Comparison of ENCODE assay signal across 8 mouse cellular contexts in the genomic region with DNA sequence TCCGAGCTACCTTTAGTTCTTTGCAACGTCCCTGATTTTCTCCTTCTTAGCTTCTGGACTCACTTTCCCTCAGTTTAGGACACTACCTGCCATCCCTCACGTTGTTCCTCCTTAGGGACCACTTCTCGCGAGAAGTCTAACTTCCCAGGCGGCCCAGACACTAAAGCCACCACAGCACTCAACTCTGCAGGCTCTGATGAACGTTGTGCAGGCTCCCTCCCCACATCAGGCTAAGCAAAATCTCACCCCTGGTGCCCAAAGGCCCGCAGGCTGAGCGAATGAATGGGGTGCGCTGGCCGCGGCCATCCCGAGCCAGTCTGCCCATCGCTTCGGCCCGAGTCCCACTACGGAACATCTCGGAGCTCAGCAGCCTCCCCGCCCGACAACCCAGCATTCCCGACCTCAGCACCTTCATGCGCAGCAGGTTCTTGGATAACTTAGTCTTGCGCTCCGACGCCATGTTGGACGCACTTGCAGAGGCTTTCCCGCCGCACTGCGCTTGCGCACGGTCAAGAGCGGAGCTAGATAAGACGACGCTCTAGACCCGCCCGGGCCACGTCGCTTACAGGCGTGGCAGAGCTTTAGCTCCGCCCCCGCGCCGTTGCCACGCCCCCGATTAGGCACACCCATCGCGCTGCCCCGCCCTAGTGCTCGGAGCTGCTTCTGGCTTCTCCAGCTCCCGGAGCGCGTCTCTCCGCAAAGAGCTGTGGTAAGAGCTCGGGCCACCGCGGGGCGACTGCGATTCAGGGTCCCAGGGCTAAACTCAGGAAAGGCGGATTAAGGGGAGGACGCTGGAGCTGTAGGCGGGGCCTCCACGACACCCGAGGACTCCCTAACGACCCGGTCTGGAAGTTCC. TPM values are rescaled to one million over a fixed set of nuclear protein-coding genes. Genes with fewer than 3 reads are reported as not detected.
DNase-seq lines count a peak whose midpoint lies in the region; ATAC-seq and TF ChIP-seq lines count a peak whose summit lies in the region.

A gene (minus strand): TSS at position 501 of the 856 bp plus-strand sequence.

- H3K9me3 ChIP-seq in CH12.LX (replicated peaks; ENCODE audit: low read length), result no peaks in the 10 kb centered on the region
- no peaks in the 10 kb centered on the region for H3K9me3 ChIP-seq in forebrain, embryonic 11.5 days (ENCODE audit: control insufficient read depth, low read length)
- H3K9me3 ChIP-seq in heart, embryonic 16.5 days (replicated peaks; ENCODE audit: control insufficient read depth, low read length), result no peaks in the 10 kb centered on the region
- H3K9me3 ChIP-seq in liver, embryonic 15.5 days (replicated peaks), result no peaks in the 10 kb centered on the region
- H3K9me3 ChIP-seq in neural tube, embryonic 12.5 days, result no peaks in the 10 kb centered on the region

- peak within 1 kb of the TSS; percentile 92 for H3K9ac ChIP-seq in CH12.LX (ENCODE audit: insufficient read depth, low read depth)
- H3K9ac ChIP-seq in forebrain, embryonic 11.5 days (ENCODE audit: low read length), result peak within 1 kb of the TSS; percentile 89
- peak within 1 kb of the TSS; percentile 90 for H3K9ac ChIP-seq in heart, embryonic 16.5 days (ENCODE audit: low read length)
- H3K9ac ChIP-seq in liver, embryonic 15.5 days, result peak within 1 kb of the TSS; percentile 79
- peak within 1 kb of the TSS; percentile 73 for H3K9ac ChIP-seq in neural tube, embryonic 12.5 days

- in situ Hi-C loops in CH12.LX (cut with MboI; ENCODE audit: low pct_ligation_motif_present, low pct_unique_long_range_greater_than_20kb, low sequenced_read_pairs), result no loop called here

- ATAC-seq in forebrain, embryonic 11.5 days (replicated peaks; ENCODE audit: low FRiP score), result peak; percentile 99
- peak; percentile 98 for ATAC-seq in heart, embryonic 16.5 days (replicated peaks; ENCODE audit: extremely low read depth, insufficient read depth, low FRiP score)
- ATAC-seq in liver, embryonic 15.5 days (ENCODE audit: insufficient read depth), result peak; percentile 95
- ATAC-seq in neural tube, embryonic 12.5 days (ENCODE audit: low FRiP score, low read depth), result peak; percentile 98

- peak in 1 of 2 experiments; percentile 37; a peak in 1 of 4 replicates for TF ChIP-seq CTCF in CH12.LX (conservative IDR thresholded peaks at IDR 0.05 in 1 of 2, IDR thresholded peaks at IDR 0.05 in 1 of 2; ENCODE audit: low read depth in 2 of 2, low read length in 2 of 2)

- peak; percentile 93 for TF ChIP-seq POLR2A in CH12.LX (IDR thresholded peaks at IDR 0.05; ENCODE audit: low read depth, low read length)

- H3K4me1 ChIP-seq in CH12.LX (ENCODE audit: control insufficient read depth in 1 of 2, insufficient read depth in 2 of 2), result peaks cover 3 to 24% of the 10 kb centered on the region in 2 experiments; a peak in 2 of 4 replicates
- H3K4me1 ChIP-seq in forebrain, embryonic 11.5 days (replicated peaks; ENCODE audit: control insufficient read depth, insufficient read depth, low read length), result peaks cover 4% of the 10 kb centered on the region; the same call in 1 of the 2 replicates
- H3K4me1 ChIP-seq in heart, embryonic 16.5 days (ENCODE audit: control insufficient read depth, insufficient read depth, low read length), result peaks cover 16% of the 10 kb centered on the region
- peaks cover 31% of the 10 kb centered on the region for H3K4me1 ChIP-seq in liver, embryonic 15.5 days (replicated peaks)
- peaks cover 18% of the 10 kb centered on the region; the same call in 1 of the 2 replicates for H3K4me1 ChIP-seq in neural tube, embryonic 12.5 days

- H3K27ac ChIP-seq in CH12.LX (ENCODE audit: insufficient read depth, low read depth), result peak within 1 kb of the TSS; percentile 72
- peak within 1 kb of the TSS; percentile 82 for H3K27ac ChIP-seq in forebrain, embryonic 11.5 days (ENCODE audit: low read depth, low read length)
- peak within 1 kb of the TSS; percentile 94 for H3K27ac ChIP-seq in heart, embryonic 16.5 days (ENCODE audit: low read length)
- peak within 1 kb of the TSS; percentile 86 for H3K27ac ChIP-seq in liver, embryonic 15.5 days (replicated peaks)
- H3K27ac ChIP-seq in neural tube, embryonic 12.5 days, result no peak within 1 kb of the TSS

- peak within 1 kb of the TSS; percentile 93 for H3K4me2 ChIP-seq in CH12.LX (ENCODE audit: insufficient read depth, low read depth, poor library complexity, severe bottlenecking)
- H3K4me2 ChIP-seq in forebrain, embryonic 11.5 days (ENCODE audit: low read depth, low read length, severe bottlenecking), result peak within 1 kb of the TSS; percentile 61
- H3K4me2 ChIP-seq in heart, embryonic 16.5 days (ENCODE audit: low read depth, low read length), result peak within 1 kb of the TSS; percentile 79
- peak within 1 kb of the TSS; percentile 76 for H3K4me2 ChIP-seq in liver, embryonic 15.5 days
- peak within 1 kb of the TSS; percentile 67 for H3K4me2 ChIP-seq in neural tube, embryonic 12.5 days (replicated peaks)

- WGBS in forebrain, embryonic 11.5 days, result under 1% methylated on average over 65 of the region's 65 CpGs
- under 1% methylated on average over 65 of the region's 65 CpGs for WGBS in heart, embryonic 16.5 days
- WGBS in liver, embryonic 15.5 days (ENCODE audit: insufficient replicate concordance), result under 1% methylated on average over 65 of the region's 65 CpGs
- under 1% methylated on average over 65 of the region's 65 CpGs for WGBS in neural tube, embryonic 12.5 days

- peaks cover 5 to 22% of the 10 kb centered on the region in 2 experiments for H3K36me3 ChIP-seq in CH12.LX (replicated peaks in 1 of 2; ENCODE audit: control insufficient read depth in 1 of 2, insufficient read depth in 1 of 2, low read length in 1 of 2)
- H3K36me3 ChIP-seq in forebrain, embryonic 11.5 days (ENCODE audit: control insufficient read depth, insufficient read depth, low read length), result no peaks in the 10 kb centered on the region; the same call in 1 of the 2 replicates
- H3K36me3 ChIP-seq in heart, embryonic 16.5 days (ENCODE audit: control insufficient read depth, insufficient read depth), result peaks cover 12% of the 10 kb centered on the region
- peaks cover 28% of the 10 kb centered on the region for H3K36me3 ChIP-seq in liver, embryonic 15.5 days (replicated peaks)
- peaks cover 14% of the 10 kb centered on the region; the same call in 1 of the 2 replicates for H3K36me3 ChIP-seq in neural tube, embryonic 12.5 days

- dilution Hi-C loops in CH12.LX (cut with MboI; ENCODE audit: extremely low pct_ligation_motif_present, extremely low pct_unique_long_range_greater_than_20kb, low sequenced_read_pairs), result no loop called here

- peak within 1 kb of the TSS; percentile 88 to 98 (median 96) for H3K4me3 ChIP-seq in CH12.LX (replicated peaks in 1 of 3; ENCODE audit: low read depth in 2 of 3, low read length in 2 of 3, poor library complexity in 1 of 3)
- peak within 1 kb of the TSS; percentile 70 for H3K4me3 ChIP-seq in forebrain, embryonic 11.5 days (ENCODE audit: low read depth, low read length)
- peak within 1 kb of the TSS; percentile 88 for H3K4me3 ChIP-seq in heart, embryonic 16.5 days (ENCODE audit: low read length)
- H3K4me3 ChIP-seq in liver, embryonic 15.5 days (replicated peaks), result peak within 1 kb of the TSS; percentile 81
- peak within 1 kb of the TSS; percentile 72 for H3K4me3 ChIP-seq in neural tube, embryonic 12.5 days

- peaks cover 42% of the 10 kb centered on the region for H3K79me2 ChIP-seq in CH12.LX (replicated peaks; ENCODE audit: control insufficient read depth, extremely low read depth, insufficient read depth, poor library complexity, severe bottlenecking)

- no peaks in the 10 kb centered on the region for H3K27me3 ChIP-seq in CH12.LX (replicated peaks)
- H3K27me3 ChIP-seq in forebrain, embryonic 11.5 days (ENCODE audit: control insufficient read depth, insufficient read depth, low read length), result no peaks in the 10 kb centered on the region
- H3K27me3 ChIP-seq in heart, embryonic 16.5 days (ENCODE audit: control insufficient read depth, insufficient read depth, low read length), result no peaks in the 10 kb centered on the region
- H3K27me3 ChIP-seq in liver, embryonic 15.5 days, result peaks cover 2% of the 10 kb centered on the region; the same call in 1 of the 2 replicates
- H3K27me3 ChIP-seq in neural tube, embryonic 12.5 days (replicated peaks), result no peaks in the 10 kb centered on the region

- DNase-seq in CH12.LX (ENCODE audit: extremely low read depth), result peak; percentile 98
- peak; percentile 94 for DNase-seq in c-Kit-positive CD71-positive TER-119-negative erythroid progenitor cells, embryonic 14.5 days (ENCODE audit: low read depth)
- DNase-seq in forebrain, embryonic 11.5 days (ENCODE audit: low spot score), result peak; percentile 99
- peak; percentile 97 to 99 for DNase-seq in kidney, postnatal 36 days
- DNase-seq in telencephalon, adult 2 months (ENCODE audit: low read depth, low spot score), result peak; percentile 96

- peak; percentile 34 for TF ChIP-seq RAD21 in CH12.LX (IDR thresholded peaks at IDR 0.05; ENCODE audit: low read depth, low read length)

- no peak for TF ChIP-seq EP300 in CH12.LX (IDR thresholded peaks at IDR 0.05; ENCODE audit: low read length)

TF ChIP-seq in CH12.LX, 34 proteins besides CTCF, POLR2A, EP300 and RAD21 (continues in another document):
- TF ChIP-seq SMC3 (IDR thresholded peaks at IDR 0.05; ENCODE audit: low read depth, low read length), result peak; percentile 49
- peak; percentile 78 for TF ChIP-seq NELFE (IDR thresholded peaks at IDR 0.05; ENCODE audit: low read depth, low read length)
- no peak for TF ChIP-seq JUND (conservative IDR thresholded peaks at IDR 0.05; ENCODE audit: low read depth, low read length)
- TF ChIP-seq MYC (IDR thresholded peaks at IDR 0.05; ENCODE audit: low read depth, low read length), result no peak
- no peak for TF ChIP-seq MAFK (IDR thresholded peaks at IDR 0.05; ENCODE audit: insufficient replicate concordance, low read length)
- TF ChIP-seq ZNF384 (IDR thresholded peaks at IDR 0.05; ENCODE audit: low read depth, low read length), result no peak
- TF ChIP-seq TCF12 (IDR thresholded peaks at IDR 0.05; ENCODE audit: low read depth, low read length), result peak; percentile 63
- peak; percentile 18 for TF ChIP-seq HCFC1 (IDR thresholded peaks at IDR 0.05; ENCODE audit: low read depth, low read length)
- no peak; the same call in 1 of the 2 replicates for TF ChIP-seq MAX (IDR thresholded peaks at IDR 0.05; ENCODE audit: low read length)
- no peak for TF ChIP-seq IRF4 (IDR thresholded peaks at IDR 0.05; ENCODE audit: low read depth, low read length)
- TF ChIP-seq E2F4 (IDR thresholded peaks at IDR 0.05; ENCODE audit: insufficient replicate concordance, low read depth, low read length), result no peak
- no peak for TF ChIP-seq MAZ (IDR thresholded peaks at IDR 0.05; ENCODE audit: low read depth, low read length)

RNA-seq across cellular contexts. Expression of the gene that starts here (rescaled TPM):
- total RNA-seq in CH12.LX (2012; rRNA removed) (89.6 and 114 TPM in 2 replicates), CH12.LX (2014; rRNA removed) (225 and 243 TPM in 2 replicates)
- polyA plus RNA-seq in CH12.LX (2012; ENCODE audit: insufficient read length, low read depth), result 232 and 241 TPM in 2 replicates
- polyA plus RNA-seq in forebrain, embryonic 11.5 days (2014; fragmentation: Nextera tagmentation; extraction: Ambion mirVana), result 59.2 and 61.6 TPM in 2 replicates
- 26.4 and 36.4 TPM in 2 replicates for polyA plus RNA-seq in heart, embryonic 16.5 days (2015; fragmentation: Nextera tagmentation; extraction: Ambion mirVana)
- polyA plus RNA-seq in liver, embryonic 15.5 days (2015; fragmentation: Nextera tagmentation; extraction: Ambion mirVana), result 23.9 and 28.4 TPM in 2 replicates
- 45.0 and 45.2 TPM in 2 replicates for polyA plus RNA-seq in neural tube, embryonic 12.5 days (2016; fragmentation: Nextera tagmentation; extraction: Ambion mirVana)
